Mouse (Mus musculus): ENCODE results near the gene Cd151. TPM values are rescaled to one million over a fixed set of nuclear protein-coding genes. Genes with fewer than 3 reads are reported as not detected.
A peak's percentile ranks its signal among the peaks of the same experiment; 100 is the strongest.

Gene Cd151
- polyA plus RNA-seq, 1 experiment from 2014 or later = 23.0 TPM

GRCm38 (mm10) chr7:141475011-141475804, 8.0 kb downstream of the Cd151 start, which contains the start of the genes Polr2l and Tspan4:
Gene Polr2l, minus strand, starts transcription at chr7:141475132.
Gene Tspan4, plus strand, starts transcription at chr7:141475240.
- H3K4me2 ChIP-seq (ENCODE audit: low read length) = peak within 1 kb of the TSS; percentile 95
- peaks cover 5% of the 10 kb centered on the region; the same call in 1 of the 2 replicates for H3K27me3 ChIP-seq (replicated peaks; ENCODE audit: control insufficient read depth, insufficient read depth, low read length)
- under 1% methylated on average over 87 of the region's 87 CpGs for WGBS
- peaks cover 25% of the 10 kb centered on the region for H3K4me1 ChIP-seq (ENCODE audit: control insufficient read depth, insufficient read depth, low read depth, low read length)
- peak within 1 kb of the TSS; percentile 94 for H3K9ac ChIP-seq (ENCODE audit: low read depth, low read length)
- no peaks in the 10 kb centered on the region for H3K9me3 ChIP-seq (ENCODE audit: control insufficient read depth, low read length)
- peak within 1 kb of the TSS; percentile 87 for H3K27ac ChIP-seq (ENCODE audit: low read depth, low read length)
- peak; percentile 86 for ATAC-seq
- peaks cover 16% of the 10 kb centered on the region for H3K36me3 ChIP-seq (ENCODE audit: control insufficient read depth, insufficient read depth, low read length)
- H3K4me3 ChIP-seq (ENCODE audit: low read length) = peak within 1 kb of the TSS; percentile 66

DNA sequence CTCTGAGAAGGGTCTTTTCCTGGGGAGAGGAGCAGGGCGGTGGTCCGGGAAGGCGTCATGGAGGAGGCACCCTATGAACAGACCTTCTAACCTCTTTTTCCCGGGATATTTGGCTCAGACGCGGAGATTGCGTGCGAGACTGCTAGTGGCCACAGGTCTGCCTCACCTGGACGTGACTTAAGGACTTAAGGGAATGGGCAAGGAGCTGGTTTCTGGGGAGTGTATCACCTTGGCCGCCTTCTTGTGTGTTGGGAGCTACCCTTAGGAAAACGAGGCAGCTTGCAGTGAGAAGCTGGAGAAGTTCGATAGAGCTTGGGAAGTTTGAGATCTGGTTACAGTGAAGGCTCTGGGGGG, 8.6 kb downstream of the Cd151 start:
- 3% methylated on average over 12 of the region's 12 CpGs for WGBS
- Histone ChIP-seq H3K27me3 (replicated peaks; ENCODE audit: control insufficient read depth, insufficient read depth, low read length) (peaks cover 5% of the 10 kb centered on the region; the same call in 1 of the 2 replicates), H3K4me1 (ENCODE audit: control insufficient read depth, insufficient read depth, low read depth, low read length) (peaks cover 26% of the 10 kb centered on the region), H3K4me3 (ENCODE audit: low read length) (peak overlapping the region; percentile 66), H3K36me3 (ENCODE audit: control insufficient read depth, insufficient read depth, low read length) (peaks cover 12% of the 10 kb centered on the region), H3K9me3 (ENCODE audit: control insufficient read depth, low read length) (no peaks in the 10 kb centered on the region), H3K4me2 (ENCODE audit: low read length) (peak overlapping the region; percentile 95), H3K9ac (ENCODE audit: low read depth, low read length) (peak overlapping the region; percentile 94), H3K27ac (ENCODE audit: low read depth, low read length) (peak overlapping the region; percentile 34; the same call in 1 of the 2 replicates)
- ATAC-seq = no peak

DNA sequence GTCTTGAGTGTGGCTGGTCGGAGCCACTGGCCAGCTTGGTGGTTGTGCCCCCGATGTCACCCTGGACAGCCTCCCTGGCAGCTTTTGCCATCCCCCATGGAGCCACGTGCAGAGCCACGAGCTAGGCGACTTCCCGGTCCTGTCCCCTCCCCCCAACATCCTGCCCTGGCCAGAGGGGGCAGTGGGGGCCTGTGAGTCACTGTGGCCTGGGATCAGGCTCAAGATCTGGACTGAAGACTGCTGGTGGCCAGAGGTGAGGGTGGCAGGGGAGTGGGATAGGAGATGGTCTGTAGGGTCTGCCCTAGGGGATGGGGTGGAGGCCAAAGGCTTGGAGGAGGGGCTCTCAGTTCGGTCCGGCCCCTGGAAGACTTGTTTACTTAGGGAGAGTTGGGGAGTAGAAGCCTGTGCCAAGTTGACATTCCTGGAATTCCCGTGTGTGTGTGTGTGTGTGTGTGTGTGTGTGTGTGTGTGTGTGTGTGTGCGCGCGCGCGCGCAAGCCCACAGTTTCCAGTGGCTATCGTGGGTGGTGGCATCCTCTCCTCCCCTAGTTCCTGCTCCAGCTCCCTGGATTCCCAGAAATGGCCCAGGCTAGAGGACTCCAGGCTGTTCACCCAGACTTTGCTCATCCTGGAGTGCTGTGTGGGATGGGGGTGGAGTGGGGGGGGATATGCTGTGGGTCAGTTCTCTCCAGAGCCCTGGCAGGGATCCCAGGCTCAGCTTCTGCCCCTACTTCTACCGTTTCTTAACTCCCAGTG, 9.2 kb downstream of the Cd151 start:
- H3K36me3 ChIP-seq (ENCODE audit: control insufficient read depth, insufficient read depth, low read length) = peaks cover 9% of the 10 kb centered on the region
- H3K4me1 ChIP-seq (ENCODE audit: control insufficient read depth, insufficient read depth, low read depth, low read length) = peaks cover 32% of the 10 kb centered on the region
- no peak for ATAC-seq
- peak overlapping the region; percentile 59 for H3K27ac ChIP-seq (ENCODE audit: low read depth, low read length)
- peak overlapping the region; percentile 66 for H3K4me3 ChIP-seq (ENCODE audit: low read length)
- no peak overlapping the region for H3K9ac ChIP-seq (ENCODE audit: low read depth, low read length)
- H3K9me3 ChIP-seq (ENCODE audit: control insufficient read depth, low read length) = no peaks in the 10 kb centered on the region
- peaks cover 5% of the 10 kb centered on the region; the same call in 1 of the 2 replicates for H3K27me3 ChIP-seq (replicated peaks; ENCODE audit: control insufficient read depth, insufficient read depth, low read length)
- peak overlapping the region; percentile 95 for H3K4me2 ChIP-seq (ENCODE audit: low read length)
- WGBS = 1% methylated on average over 10 of the region's 17 CpGs

DNA sequence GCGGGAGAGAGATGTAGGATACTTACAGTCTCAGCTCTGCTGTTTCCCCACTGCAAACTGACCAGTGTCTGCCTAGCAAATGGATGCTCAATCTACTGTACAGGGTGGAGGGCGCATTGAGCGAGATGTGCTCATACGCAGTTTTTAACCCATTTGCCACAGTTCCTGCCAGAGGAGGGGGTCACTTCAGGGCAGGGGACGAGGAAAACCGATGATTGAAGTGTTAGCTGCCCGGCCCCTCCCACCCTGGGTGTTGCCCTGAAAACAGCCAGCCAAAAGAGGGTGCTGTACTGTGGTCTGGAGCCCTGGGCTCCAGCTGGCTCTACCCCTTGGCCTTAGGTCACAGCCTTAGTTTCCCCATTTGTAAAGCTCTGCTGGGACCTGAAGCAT, 9.8 kb downstream of the Cd151 start:
- ATAC-seq = no peak
- H3K27ac ChIP-seq (ENCODE audit: low read depth, low read length) = peak overlapping the region; percentile 59

GRCm38 (mm10) chr7:141477578-141478269, 10.5 kb downstream of the Cd151 start:
- H3K4me2 ChIP-seq (ENCODE audit: low read length) = no peak overlapping the region

More for the DNA sequence above, 9.8 kb downstream of the Cd151 start:
- peaks cover 8% of the 10 kb centered on the region for H3K36me3 ChIP-seq (ENCODE audit: control insufficient read depth, insufficient read depth, low read length)
- peak overlapping the region; percentile 18; the same call in 1 of the 2 replicates for H3K4me3 ChIP-seq (ENCODE audit: low read length)
- H3K4me1 ChIP-seq (ENCODE audit: control insufficient read depth, insufficient read depth, low read depth, low read length) = peaks cover 37% of the 10 kb centered on the region
- WGBS = 23% methylated on average over 7 of the region's 7 CpGs
- H3K4me2 ChIP-seq (ENCODE audit: low read length) = peak overlapping the region; percentile 95
- H3K9ac ChIP-seq (ENCODE audit: low read depth, low read length) = no peak overlapping the region
- no peaks in the 10 kb centered on the region for H3K9me3 ChIP-seq (ENCODE audit: control insufficient read depth, low read length)
- H3K27me3 ChIP-seq (replicated peaks; ENCODE audit: control insufficient read depth, insufficient read depth, low read length) = peaks cover 5% of the 10 kb centered on the region; the same call in 1 of the 2 replicates

GRCm38 (mm10) chr7:141478270-141478748, 11.1 kb downstream of the Cd151 start:
- Histone ChIP-seq H3K4me3 (ENCODE audit: low read length) (no peak overlapping the region), H3K9me3 (ENCODE audit: control insufficient read depth, low read length) (no peaks in the 10 kb centered on the region), H3K9ac (ENCODE audit: low read depth, low read length) (no peak overlapping the region; the same call in 1 of the 2 replicates), H3K27ac (ENCODE audit: low read depth, low read length) (no peak overlapping the region), H3K4me2 (ENCODE audit: low read length) (no peak overlapping the region), H3K4me1 (ENCODE audit: control insufficient read depth, insufficient read depth, low read depth, low read length) (peaks cover 46% of the 10 kb centered on the region), H3K27me3 (replicated peaks; ENCODE audit: control insufficient read depth, insufficient read depth, low read length) (peaks cover 5% of the 10 kb centered on the region; the same call in 1 of the 2 replicates), H3K36me3 (ENCODE audit: control insufficient read depth, insufficient read depth, low read length) (no peaks in the 10 kb centered on the region)
- no peak for ATAC-seq
- WGBS = 77% methylated on average over 5 of the region's 5 CpGs

More at GRCm38 (mm10) chr7:141477578-141478269, 10.5 kb downstream of the Cd151 start:
- 80% methylated on average over 4 of the region's 4 CpGs for WGBS
- peaks cover 41% of the 10 kb centered on the region for H3K4me1 ChIP-seq (ENCODE audit: control insufficient read depth, insufficient read depth, low read depth, low read length)
- H3K4me3 ChIP-seq (ENCODE audit: low read length) = no peak overlapping the region
- peaks cover 1% of the 10 kb centered on the region; the same call in 1 of the 2 replicates for H3K36me3 ChIP-seq (ENCODE audit: control insufficient read depth, insufficient read depth, low read length)
- no peak overlapping the region for H3K9ac ChIP-seq (ENCODE audit: low read depth, low read length)
- H3K27me3 ChIP-seq (replicated peaks; ENCODE audit: control insufficient read depth, insufficient read depth, low read length) = peaks cover 5% of the 10 kb centered on the region; the same call in 1 of the 2 replicates
- H3K9me3 ChIP-seq (ENCODE audit: control insufficient read depth, low read length) = no peaks in the 10 kb centered on the region
- H3K27ac ChIP-seq (ENCODE audit: low read depth, low read length) = no peak overlapping the region; the same call in 1 of the 2 replicates
- ATAC-seq = no peak

DNA sequence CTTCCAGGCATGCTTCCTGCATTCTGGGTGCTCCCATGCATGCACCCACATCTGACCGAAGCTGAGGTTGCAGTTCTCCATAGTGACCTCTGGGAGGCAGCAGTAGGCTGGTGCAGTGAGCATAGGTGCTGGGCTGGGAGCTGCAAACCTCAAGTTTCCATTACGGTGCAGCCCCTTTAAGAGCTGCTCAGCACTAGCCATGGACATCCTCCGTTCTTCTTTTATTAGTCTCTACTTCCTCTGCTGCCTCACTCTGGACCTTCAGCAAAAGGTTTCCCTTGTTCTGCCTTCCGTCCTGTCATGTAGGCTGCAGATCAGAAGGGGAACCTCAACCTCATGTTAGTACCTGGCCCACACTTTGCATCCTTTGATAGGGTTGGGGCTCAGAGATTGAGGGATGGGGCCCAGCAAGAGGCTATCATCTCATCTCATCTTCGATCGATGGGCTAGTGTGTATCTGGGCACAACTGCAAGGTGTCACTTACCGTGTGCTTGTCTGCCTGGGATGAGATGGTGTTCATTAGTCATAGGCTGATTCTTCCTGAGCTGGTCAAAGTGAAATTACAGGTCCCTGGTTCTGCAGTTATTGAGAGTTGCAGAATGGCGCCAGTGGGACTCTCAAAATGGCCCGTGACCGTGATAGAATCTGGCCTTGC, 13.8 kb downstream of the Cd151 start:
- peak; percentile 38 for ATAC-seq
- no peaks in the 10 kb centered on the region for H3K9me3 ChIP-seq (ENCODE audit: control insufficient read depth, low read length)
- peak overlapping the region; percentile 87 for H3K4me2 ChIP-seq (ENCODE audit: low read length)
- peak overlapping the region; percentile 80 for H3K9ac ChIP-seq (ENCODE audit: low read depth, low read length)
- H3K4me3 ChIP-seq (ENCODE audit: low read length) = peak overlapping the region; percentile 73
- peaks cover 42% of the 10 kb centered on the region for H3K4me1 ChIP-seq (ENCODE audit: control insufficient read depth, insufficient read depth, low read depth, low read length)
- H3K27me3 ChIP-seq (replicated peaks; ENCODE audit: control insufficient read depth, insufficient read depth, low read length) = peaks cover 5% of the 10 kb centered on the region; the same call in 1 of the 2 replicates
- WGBS = 10% methylated on average over 10 of the region's 10 CpGs
- no peaks in the 10 kb centered on the region for H3K36me3 ChIP-seq (ENCODE audit: control insufficient read depth, insufficient read depth, low read length)
- H3K27ac ChIP-seq (ENCODE audit: low read depth, low read length) = peak overlapping the region; percentile 83
